Mouse (Mus musculus) brain, embryonic 14.5 days (tissue): ENCODE measurements around the gene Smg8.

Experiments used
- CTCF ChIP-seq: fragments of 200-500 bp; IDR thresholded peaks from 2 replicates; pipeline ENCODE4 v1.5.1; 2012; ENCODE audit warnings: inconsistent platforms, mild to moderate bottlenecking, moderate library complexity, borderline replicate concordance; ENCODE audit not compliant: insufficient read depth, insufficient read length; ENCODE audit errors: extremely low read depth
- POLR2A ChIP-seq: fragments of 200-500 bp; IDR thresholded peaks from 2 replicates; pipeline ENCODE4 v1.6.1; 2012; ENCODE audit warnings: mild to moderate bottlenecking, inconsistent platforms, borderline replicate concordance; ENCODE audit not compliant: poor library complexity, insufficient read depth, insufficient read length, severe bottlenecking; ENCODE audit errors: extremely low read depth

- TF ChIP-seq CTCF (no peak), POLR2A (no peak)
These were observed 23.8 kb upstream of the Smg8 start for GRCm38 (mm10) chr11:87110172-87110909.
